Mouse (Mus musculus) liver, postnatal 0 days (tissue): ENCODE data around the gene Cdca5. TPM values are rescaled to one million over a fixed set of nuclear protein-coding genes. Genes with fewer than 3 reads are reported as not detected.

Source experiments
- ATAC-seq: fragments of 200-750 bp; cut with Nextera tagmentation; 2 replicates; pipeline ENCODE4 v1.8.0; 2017; ENCODE audit warnings: mild to moderate bottlenecking, moderate library complexity
- DNase-seq: peaks from one replicate; pipeline ENCODE4 v3.0.0-alpha.2; 2016
- H3K27ac ChIP-seq: fragments of 300-500 bp; sonication (generic); 2 replicates; pipeline ENCODE4 v1.5.1; 2014; ENCODE audit warnings: antibody characterized with exemption, moderate library complexity, mild to moderate bottlenecking, low read depth
- H3K27me3 ChIP-seq: fragments of 300-500 bp; sonication (generic); 2 replicates; pipeline ENCODE4 v1.6.1; 2014; ENCODE audit warnings: low read length, control low read depth, mixed read lengths; ENCODE audit not compliant: insufficient read depth
- H3K36me3 ChIP-seq: fragments of 300-500 bp; sonication (generic); replicated peaks from 2 replicates; pipeline ENCODE4 v1.6.1; 2014; ENCODE audit warnings: mild to moderate bottlenecking, control low read depth, low read length, moderate library complexity, mixed read lengths; ENCODE audit not compliant: insufficient read depth
- H3K4me1 ChIP-seq: fragments of 300-500 bp; sonication (generic); 2 replicates; pipeline ENCODE4 v1.6.1; 2014; ENCODE audit warnings: antibody characterized with exemption, mild to moderate bottlenecking, control low read depth; ENCODE audit not compliant: insufficient read depth
- H3K4me2 ChIP-seq: fragments of 300-500 bp; sonication (generic); 2 replicates; pipeline ENCODE4 v1.6.1; 2014; ENCODE audit warnings: low read depth, mild to moderate bottlenecking, low read length, moderate library complexity, mixed read lengths
- H3K4me3 ChIP-seq: fragments of 300-500 bp; sonication (generic); 2 replicates; pipeline ENCODE4 v1.5.1; 2014; ENCODE audit warnings: low read depth, low read length
- H3K9ac ChIP-seq: fragments of 300-500 bp; sonication (generic); replicated peaks from 2 replicates; pipeline ENCODE4 v1.6.1; 2014; ENCODE audit warnings: mild to moderate bottlenecking, moderate library complexity
- H3K9me3 ChIP-seq: fragments of 300-500 bp; sonication (generic); 2 replicates; pipeline ENCODE4 v1.6.1; 2016; ENCODE audit warnings: mild to moderate bottlenecking, control low read depth, low read length, mixed read lengths
- CTCF ChIP-seq: sonication (generic); IDR thresholded peaks from 2 replicates; pipeline ENCODE4 v1.5.1; 2016; ENCODE audit warnings: antibody characterized with exemption, low read depth
- EP300 ChIP-seq: IDR thresholded peaks from 2 replicates; pipeline ENCODE4 v1.6.1; 2016; ENCODE audit warnings: antibody characterized with exemption, low read depth, mild to moderate bottlenecking
- WGBS: fragments of 180-500 bp; shearing (Covaris S2); extraction: QIAGEN DNeasy Blood & Tissue Kit; methylation state at CpG from one replicate; pipeline ENCODE4 v1.1.7; 2014; ENCODE audit not compliant: insufficient replicate concordance; 5-methylcytosine and 5-hydroxymethylcytosine counted together
- polyA plus RNA-seq: library from polyadenylated mRNA; unstranded; fragments of >200 nt; fragmentation: Nextera tagmentation; extraction: Ambion mirVana; gene quantifications from 2 replicates; pipeline ENCODE4 v1.2.1, GENCODE M21; 2015

Cdca5 gene
- polyA plus RNA-seq, 1 experiment from 2014 or later = 15.0 TPM

- H3K4me2 ChIP-seq = no peak overlapping the region
- no peaks in the 10 kb centered on the region for H3K9me3 ChIP-seq
- 72% methylated on average over 5 of the region's 5 CpGs for WGBS
- no peaks in the 10 kb centered on the region for H3K27me3 ChIP-seq
- peaks cover 17% of the 10 kb centered on the region for H3K36me3 ChIP-seq
- no peak overlapping the region for H3K4me3 ChIP-seq
- H3K27ac ChIP-seq = peak overlapping the region; percentile 39; the same call in 1 of the 2 replicates
- no peak overlapping the region for H3K9ac ChIP-seq
- ATAC-seq = no peak
- no peak for DNase-seq
- TF ChIP-seq CTCF (no peak), EP300 (no peak)
- H3K4me1 ChIP-seq = peaks cover 17% of the 10 kb centered on the region
Measured at GRCm38 (mm10) chr19:6073889-6074288, 10.9 kb upstream of the Cdca5 start.

GRCm38 (mm10) chr19:6076564-6077393 is 8.0 kb upstream of the Cdca5 start, which contains the start of gene Vps51:
Vps51 (minus strand) TSS chr19:6077231.
- Histone ChIP-seq H3K27ac (peak within 1 kb of the TSS; percentile 79), H3K4me2 (peak within 1 kb of the TSS; percentile 85), H3K9me3 (no peaks in the 10 kb centered on the region), H3K9ac (peak within 1 kb of the TSS; percentile 68), H3K27me3 (no peaks in the 10 kb centered on the region), H3K4me3 (peak within 1 kb of the TSS; percentile 70), H3K4me1 (peaks cover 17% of the 10 kb centered on the region), H3K36me3 (peaks cover 18% of the 10 kb centered on the region)
- DNase-seq (peak; percentile 85), ATAC-seq (peak; percentile 91)
- under 1% methylated on average over 33 of the region's 33 CpGs for WGBS
- no peak for TF ChIP-seq CTCF
- TF ChIP-seq EP300 = 0 out of 2 replicates have a peak, but pooled peaks have one; percentile 42

- no peak for DNase-seq
- WGBS = 84% methylated on average over 12 of the region's 12 CpGs
Measured at GRCm38 (mm10) chr19:6079983-6080480, 4.8 kb upstream of the Cdca5 start, which contains the start of gene Tmem262. Tmem262 (plus strand) TSS chr19:6080033.

GRCm38 (mm10) chr19:6082156-6082555 is 2.6 kb upstream of the Cdca5 start, which contains the start of gene Gm28374:
Gm28374 (minus strand) TSS chr19:6082256.
- TF ChIP-seq CTCF (no peak), EP300 (no peak)
- peaks cover 36% of the 10 kb centered on the region for H3K36me3 ChIP-seq

More at GRCm38 (mm10) chr19:6079983-6080480, 4.8 kb upstream of the Cdca5 start, which contains the start of gene Tmem262:
- ATAC-seq = no peak
- H3K27me3 ChIP-seq = no peaks in the 10 kb centered on the region
- H3K4me2 ChIP-seq = no peak within 1 kb of the TSS
- no peak within 1 kb of the TSS for H3K9ac ChIP-seq
- H3K4me1 ChIP-seq = peaks cover 26% of the 10 kb centered on the region
- no peaks in the 10 kb centered on the region for H3K9me3 ChIP-seq
- H3K4me3 ChIP-seq = no peak within 1 kb of the TSS
- peaks cover 27% of the 10 kb centered on the region for H3K36me3 ChIP-seq
- no peak within 1 kb of the TSS for H3K27ac ChIP-seq
- TF ChIP-seq CTCF (no peak), EP300 (no peak)

GRCm38 (mm10) chr19:6085417-6085879 is 665 bp downstream of the Cdca5 start:
- Histone ChIP-seq H3K9me3 (no peaks in the 10 kb centered on the region), H3K27me3 (no peaks in the 10 kb centered on the region), H3K27ac (peak overlapping the region; percentile 70), H3K4me1 (peaks cover 21% of the 10 kb centered on the region), H3K4me2 (peak overlapping the region; percentile 98), H3K36me3 (peaks cover 56% of the 10 kb centered on the region), H3K4me3 (peak overlapping the region; percentile 93), H3K9ac (peak overlapping the region; percentile 85)
- ATAC-seq (peak; percentile 76), DNase-seq (peak; percentile 80)
- TF ChIP-seq EP300 (no peak), CTCF (no peak)
- WGBS = 2% methylated on average over 17 of the region's 17 CpGs

More at GRCm38 (mm10) chr19:6082156-6082555, 2.6 kb upstream of the Cdca5 start, which contains the start of gene Gm28374:
- Histone ChIP-seq H3K4me1 (peaks cover 28% of the 10 kb centered on the region), H3K9ac (no peak within 1 kb of the TSS), H3K4me3 (no peak within 1 kb of the TSS), H3K27ac (no peak within 1 kb of the TSS), H3K27me3 (no peaks in the 10 kb centered on the region), H3K4me2 (no peak within 1 kb of the TSS), H3K9me3 (no peaks in the 10 kb centered on the region)
- DNase-seq (no peak), ATAC-seq (no peak)
- 76% methylated on average over 9 of the region's 9 CpGs for WGBS

- Histone ChIP-seq H3K27ac (no peak overlapping the region), H3K4me1 (peaks cover 17% of the 10 kb centered on the region), H3K36me3 (peaks cover 57% of the 10 kb centered on the region), H3K9ac (no peak overlapping the region), H3K4me2 (no peak overlapping the region), H3K27me3 (no peaks in the 10 kb centered on the region), H3K9me3 (no peaks in the 10 kb centered on the region), H3K4me3 (no peak overlapping the region)
- DNase-seq (no peak), ATAC-seq (no peak)
- 92% methylated on average over 13 of the region's 13 CpGs for WGBS
- TF ChIP-seq EP300 (no peak), CTCF (no peak)
Measured at GRCm38 (mm10) chr19:6088841-6089240, 4.1 kb downstream of the Cdca5 start.
